Mouse (Mus musculus) embryonic stem cell, embryonic (primary cell): ENCODE results near the gene Icosl.

Experiments
- CTCF ChIA-PET, 4 experiments: fragments of 300-600 bp in 2 of 4; fragments of 350-600 bp in 2 of 4; sonication (Branson Sonifier 250); formaldehyde crosslinking; loops; one replicate each; lab custom pipeline; 2022; ENCODE audit warnings: inconsistent platforms in 2 of 4; lab: Charles Lee
- POLR2A ChIA-PET, 4 experiments: fragments of 300-600 bp in 2 of 4; fragments of 350-600 bp in 2 of 4; sonication (Branson Sonifier 250); formaldehyde crosslinking; loops; one replicate each; lab custom pipeline; 2022; ENCODE audit warnings: antibody characterized with exemption in 4 of 4, inconsistent platforms in 1 of 4; lab: Charles Lee

Icosl gene

DNA sequence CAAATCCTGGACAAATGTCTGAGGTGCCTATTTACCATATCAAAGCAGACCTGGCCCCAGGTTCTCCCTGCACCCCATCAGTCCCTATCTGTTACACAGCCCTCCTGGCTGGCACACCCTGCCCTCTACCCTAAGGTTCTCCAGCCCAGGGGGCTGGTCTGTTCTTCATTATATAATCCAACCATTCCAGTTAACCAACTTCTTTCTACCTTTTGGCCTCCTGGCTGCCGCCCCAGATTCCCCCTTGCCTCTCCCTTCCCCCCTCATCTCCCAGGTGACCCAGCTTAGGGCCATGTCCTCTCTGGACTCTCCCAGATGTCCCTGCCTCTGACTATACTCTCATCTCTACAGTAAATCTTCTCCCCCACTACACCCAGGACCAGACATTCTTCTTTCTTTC, 58.8 kb downstream of the Icosl start:
- ChIA-PET POLR2A (no interaction called here), CTCF (no interaction called here)

DNA sequence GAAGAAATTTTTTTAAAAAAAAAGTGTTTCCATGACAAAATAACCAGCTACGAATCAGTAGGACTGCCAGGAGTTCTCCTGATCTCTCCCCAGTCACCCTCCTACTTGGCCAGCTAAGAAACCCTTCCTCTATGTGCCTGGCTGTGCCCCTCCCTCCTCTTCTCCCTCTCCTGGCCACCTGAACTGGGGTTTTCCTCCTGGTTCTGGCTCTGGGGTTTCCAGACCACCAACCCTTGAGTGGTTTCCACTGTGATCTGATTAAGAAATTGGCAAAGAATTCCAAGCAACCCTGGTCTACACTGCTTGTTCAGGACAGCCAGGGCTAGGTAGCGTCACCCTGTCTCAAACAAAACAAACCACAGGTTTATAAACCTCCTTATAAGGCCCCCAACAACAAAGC, 59.5 kb downstream of the Icosl start:
- CTCF ChIA-PET, result no interaction called here
- POLR2A ChIA-PET, result interaction anchor here in 1 of 4 experiments (0.6 kb wide), 1 partner anchor 143 kb away, joined by 4 read pairs; no protein-coding TSS in a partner anchor

DNA sequence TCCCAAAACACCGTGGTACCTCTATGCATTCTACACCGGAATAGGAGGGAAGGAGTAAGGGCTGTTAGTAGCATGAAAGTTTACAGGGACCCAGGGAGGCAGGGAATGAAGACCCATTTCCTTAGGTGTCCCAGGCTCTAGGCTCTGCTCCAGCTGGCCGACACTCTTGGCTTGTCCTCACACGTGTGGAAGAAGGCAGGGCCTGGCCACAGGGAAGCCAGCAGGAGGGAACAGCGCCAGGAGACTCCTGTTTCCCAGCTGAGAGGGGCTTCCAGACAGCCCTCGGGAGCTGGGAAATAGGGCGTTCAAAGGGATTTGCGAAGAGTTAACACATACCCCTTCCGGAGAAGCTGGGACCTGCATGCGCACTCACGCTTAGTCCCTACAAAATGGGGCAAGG, 60.3 kb downstream of the Icosl start:
- ChIA-PET CTCF (interaction anchor here in 1 of 4 experiments (1.1 kb wide), 1 partner anchor 358 kb away, joined by 4 read pairs; no protein-coding TSS in a partner anchor), POLR2A (no interaction called here)

DNA sequence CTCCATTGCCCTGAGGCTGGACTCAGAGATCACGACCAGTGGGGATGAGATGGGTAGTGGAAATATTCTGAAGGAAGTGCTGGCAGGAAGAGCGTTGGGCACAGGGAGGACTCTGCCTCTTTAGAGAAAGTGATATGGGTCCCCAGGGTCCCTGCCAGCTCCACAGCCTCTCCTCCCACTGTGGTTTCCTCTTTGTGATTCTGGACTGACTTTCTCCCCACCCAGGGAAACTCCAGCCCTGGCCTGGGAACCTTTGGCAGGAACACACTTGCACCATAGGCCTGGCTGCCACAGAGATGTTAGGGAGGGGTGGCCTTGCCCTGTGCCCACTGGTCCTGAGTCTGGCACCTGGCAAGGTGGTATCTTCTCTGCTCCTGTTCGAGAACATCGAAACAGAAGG, 60.9 kb downstream of the Icosl start:
- ChIA-PET CTCF (interaction anchor here in 2 of 4 experiments (0.6 to 1.1 kb wide), 2 partner anchors 133 to 358 kb away, joined by 4 to 7 read pairs; no protein-coding TSS in a partner anchor), POLR2A (interaction anchor here in 1 of 4 experiments (0.8 kb wide), 1 partner anchor 45 kb away, joined by 3 read pairs; no protein-coding TSS in a partner anchor)
